Mouse (Mus musculus): Measurements from ENCODE around the gene Wfdc1. TPM values are rescaled to one million over a fixed set of nuclear protein-coding genes. Genes with fewer than 3 reads are reported as not detected.

Wfdc1 gene
- polyA plus RNA-seq, 1 experiment from 2014 or later = 1.3 TPM

DNA sequence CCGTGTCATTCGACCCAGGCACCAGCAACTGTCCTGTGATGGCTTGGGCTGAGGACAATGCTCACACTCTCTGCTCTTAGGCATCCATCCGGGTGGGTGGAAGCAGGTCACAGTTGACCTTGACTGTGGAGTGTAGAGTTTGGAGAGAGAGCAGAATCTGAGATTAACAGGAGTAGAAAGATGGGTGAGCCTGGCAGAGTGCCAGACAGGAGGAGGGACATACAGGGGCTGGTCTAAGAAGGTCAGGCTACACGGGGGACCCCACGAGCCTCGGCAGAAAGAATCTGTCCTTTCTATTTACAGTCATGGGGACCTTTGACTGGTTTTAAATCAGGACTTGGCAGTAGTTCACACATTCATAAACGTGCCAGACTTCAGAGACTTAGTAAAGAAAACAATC lies 36.8 kb downstream of the Wfdc1 start:
- Histone ChIP-seq H3K9me3 (no peaks in the 10 kb centered on the region), H3K4me3 (no peak overlapping the region), H3K27ac (no peak overlapping the region), H3K4me1 (peaks cover 39% of the 10 kb centered on the region), H3K27me3 (ENCODE audit: insufficient read depth, poor library complexity, severe bottlenecking) (peaks cover 63% of the 10 kb centered on the region), H3K36me3 (no peaks in the 10 kb centered on the region)
- WGBS = 54% methylated on average over 7 of the region's 7 CpGs
- DNase-seq (ENCODE audit: low spot score) = no peak

DNA sequence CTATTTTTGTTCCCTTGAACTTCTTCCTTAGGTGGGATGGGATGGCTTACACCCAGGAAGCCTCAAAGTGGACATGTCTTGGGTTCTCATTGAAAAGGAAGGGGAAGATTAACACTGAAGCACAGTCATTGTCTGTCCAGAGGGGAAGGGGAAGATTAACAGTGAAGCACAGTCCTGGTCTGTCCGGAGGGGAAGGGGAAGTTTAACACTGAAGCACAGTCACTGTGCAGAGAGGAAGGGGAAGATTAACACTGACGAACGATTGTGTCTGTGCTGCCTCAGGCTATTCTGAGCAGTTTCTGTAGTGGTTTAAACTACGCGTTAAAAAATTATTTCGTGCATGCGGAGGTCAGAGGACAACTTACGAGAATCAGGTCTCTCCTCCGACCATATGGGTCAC lies 41.0 kb downstream of the Wfdc1 start:
- Histone ChIP-seq H3K36me3 (no peaks in the 10 kb centered on the region), H3K4me3 (no peak overlapping the region), H3K4me1 (peaks cover 29% of the 10 kb centered on the region), H3K27me3 (ENCODE audit: insufficient read depth, poor library complexity, severe bottlenecking) (peaks cover 30% of the 10 kb centered on the region), H3K9me3 (no peaks in the 10 kb centered on the region), H3K27ac (no peak overlapping the region)
- WGBS = 89% methylated on average over 9 of the region's 9 CpGs
- no peak for DNase-seq (ENCODE audit: low spot score)

DNA sequence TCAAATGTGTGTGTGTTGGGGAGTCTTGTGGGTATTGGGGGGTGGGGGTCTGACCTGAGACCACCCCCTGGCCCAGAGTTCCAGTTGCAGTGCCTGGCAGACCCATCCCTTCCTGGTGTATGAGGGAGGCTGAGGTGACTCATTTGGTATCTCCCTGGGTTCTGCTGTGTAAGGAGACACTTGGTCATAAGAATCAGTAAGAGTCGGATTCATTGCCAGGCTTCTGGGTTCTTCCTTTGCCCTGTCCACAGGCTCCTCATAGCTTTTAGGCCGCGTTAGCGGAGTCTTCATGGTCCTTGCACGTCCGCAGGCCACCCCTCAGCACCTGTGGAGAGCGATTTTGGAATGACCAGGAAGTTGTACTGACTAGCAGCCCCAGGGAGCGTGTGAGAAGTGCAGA lies 42.3 kb downstream of the Wfdc1 start:
- Histone ChIP-seq H3K9me3 (no peaks in the 10 kb centered on the region), H3K4me3 (no peak overlapping the region), H3K27ac (no peak overlapping the region), H3K27me3 (ENCODE audit: insufficient read depth, poor library complexity, severe bottlenecking) (peaks cover 28% of the 10 kb centered on the region), H3K36me3 (no peaks in the 10 kb centered on the region), H3K4me1 (peaks cover 26% of the 10 kb centered on the region)
- WGBS = 78% methylated on average over 8 of the region's 8 CpGs
- DNase-seq (ENCODE audit: low spot score) = no peak

DNA sequence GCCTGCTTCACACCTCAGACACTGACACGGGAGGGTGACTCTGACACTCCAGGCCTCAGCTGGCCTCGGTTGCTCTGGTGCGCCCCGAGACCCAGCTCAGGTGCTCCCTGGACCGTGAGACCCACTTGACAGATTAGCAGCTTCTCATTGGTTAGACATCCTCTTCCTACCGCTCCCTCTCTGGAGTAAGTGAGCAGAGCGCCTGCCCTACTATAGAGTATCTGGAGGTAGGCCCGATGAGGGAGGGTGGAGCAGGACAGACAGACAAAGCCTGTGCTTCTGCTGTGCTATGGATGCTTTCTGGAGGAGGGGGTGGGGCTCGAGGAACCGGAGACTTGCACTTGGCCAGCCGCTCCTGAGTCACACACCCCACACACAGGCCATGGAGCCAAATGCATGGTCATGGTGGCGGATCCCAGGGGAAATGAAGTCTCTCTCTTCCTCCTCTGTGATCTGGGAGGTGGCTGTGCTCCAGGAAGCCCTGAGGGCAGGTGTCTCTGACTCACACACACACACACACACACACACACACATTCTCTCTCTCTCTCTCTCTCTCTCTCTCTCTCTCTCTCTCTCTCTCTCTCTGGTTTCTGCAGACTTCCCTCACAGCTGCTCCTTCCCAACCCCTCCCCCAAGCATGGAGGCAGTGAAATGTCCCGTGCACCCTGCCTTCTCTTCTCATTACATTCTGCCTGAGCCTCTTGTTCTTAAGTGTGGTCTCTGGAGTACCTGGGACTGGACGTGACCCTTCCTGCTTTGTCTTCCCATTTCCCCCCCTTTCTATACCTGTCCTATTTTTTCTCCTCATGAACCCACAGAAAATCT lies 42.9 kb downstream of the Wfdc1 start:
- Histone ChIP-seq H3K36me3 (no peaks in the 10 kb centered on the region), H3K4me1 (peaks cover 26% of the 10 kb centered on the region), H3K4me3 (no peak overlapping the region), H3K9me3 (no peaks in the 10 kb centered on the region), H3K27ac (peak overlapping the region; percentile 23), H3K27me3 (ENCODE audit: insufficient read depth, poor library complexity, severe bottlenecking) (peaks cover 31% of the 10 kb centered on the region)
- no peak for DNase-seq (ENCODE audit: low spot score)
- WGBS = 61% methylated on average over 14 of the region's 14 CpGs

DNA sequence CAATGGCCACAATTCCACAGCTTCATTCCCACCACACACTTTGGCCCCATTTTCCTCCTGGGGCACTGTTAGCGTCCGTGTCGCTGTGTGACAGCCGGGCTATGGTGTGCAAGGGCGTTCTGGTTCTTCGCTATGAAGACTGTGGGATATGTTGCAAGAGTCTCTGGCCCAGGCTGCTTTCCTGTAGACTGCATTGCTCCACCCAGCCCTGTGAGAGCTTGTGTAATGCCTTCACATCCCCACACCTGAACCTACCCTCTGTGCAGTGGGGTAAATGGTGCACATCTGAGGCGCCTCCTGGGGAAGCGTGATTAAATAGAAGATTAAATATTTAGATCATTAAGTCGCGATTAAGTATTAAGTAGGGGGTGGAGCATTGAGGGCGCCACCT lies 43.5 kb downstream of the Wfdc1 start:
- WGBS = 85% methylated on average over 11 of the region's 11 CpGs
- H3K4me3 ChIP-seq = no peak overlapping the region
- DNase-seq (ENCODE audit: low spot score) = no peak
- H3K36me3 ChIP-seq = no peaks in the 10 kb centered on the region
- 0 out of 2 replicates have a peak overlapping the region, but pooled peaks have one; percentile 23 for H3K27ac ChIP-seq
- peaks cover 26% of the 10 kb centered on the region for H3K4me1 ChIP-seq
- no peaks in the 10 kb centered on the region for H3K9me3 ChIP-seq
- peaks cover 30% of the 10 kb centered on the region for H3K27me3 ChIP-seq (ENCODE audit: insufficient read depth, poor library complexity, severe bottlenecking)

DNA sequence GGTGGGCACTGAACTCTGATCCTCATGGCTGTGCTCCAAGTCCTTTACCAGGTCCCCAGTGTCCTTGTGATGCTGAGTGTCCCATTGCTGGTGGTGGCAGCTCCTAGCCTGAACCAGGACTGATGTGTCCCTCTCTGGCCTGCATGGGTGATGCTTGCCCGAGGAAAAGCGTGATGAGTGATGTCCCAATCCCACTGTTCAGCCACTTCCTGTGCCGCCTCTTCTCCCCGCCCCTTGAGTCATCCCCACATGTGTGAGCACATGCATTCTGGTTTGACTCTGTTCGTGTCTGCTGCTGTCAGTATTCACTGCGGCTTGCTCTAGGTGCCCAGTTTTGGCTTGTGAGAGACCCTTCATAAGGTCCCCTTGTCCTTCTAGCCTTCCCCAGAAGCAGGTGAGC lies 46.1 kb downstream of the Wfdc1 start:
- Histone ChIP-seq H3K9me3 (no peaks in the 10 kb centered on the region), H3K27me3 (ENCODE audit: insufficient read depth, poor library complexity, severe bottlenecking) (peaks cover 21% of the 10 kb centered on the region), H3K4me3 (no peak overlapping the region), H3K4me1 (peaks cover 30% of the 10 kb centered on the region), H3K36me3 (no peaks in the 10 kb centered on the region), H3K27ac (no peak overlapping the region)
- no peak for DNase-seq (ENCODE audit: low spot score)
- WGBS = 66% methylated on average over 6 of the region's 6 CpGs

DNA sequence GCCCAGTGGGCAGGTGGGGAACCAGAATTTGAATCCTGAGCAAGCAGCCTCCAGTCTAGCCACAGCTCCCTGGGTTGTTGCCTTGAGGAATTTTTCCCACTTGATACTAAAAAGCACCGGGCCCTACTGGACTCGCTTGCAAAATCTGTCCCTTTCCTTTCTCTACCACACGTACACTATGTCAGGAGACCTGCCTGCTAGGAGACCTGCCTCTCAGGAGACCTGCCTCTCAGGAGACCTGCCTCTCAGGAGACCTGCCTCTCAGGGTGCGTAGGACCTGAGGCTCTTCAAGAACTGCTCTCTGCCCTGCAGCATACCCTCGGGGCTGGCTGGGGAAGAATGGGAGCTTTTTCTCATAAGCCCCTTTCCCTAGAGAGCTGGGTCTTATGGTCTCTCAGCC lies 47.3 kb downstream of the Wfdc1 start:
- H3K36me3 ChIP-seq = no peaks in the 10 kb centered on the region
- no peak overlapping the region for H3K27ac ChIP-seq
- H3K4me1 ChIP-seq = peaks cover 35% of the 10 kb centered on the region
- H3K9me3 ChIP-seq = no peaks in the 10 kb centered on the region
- DNase-seq (ENCODE audit: low spot score) = no peak
- WGBS = 82% methylated on average over 5 of the region's 5 CpGs
- peaks cover 21% of the 10 kb centered on the region for H3K27me3 ChIP-seq (ENCODE audit: insufficient read depth, poor library complexity, severe bottlenecking)
- no peak overlapping the region for H3K4me3 ChIP-seq

DNA sequence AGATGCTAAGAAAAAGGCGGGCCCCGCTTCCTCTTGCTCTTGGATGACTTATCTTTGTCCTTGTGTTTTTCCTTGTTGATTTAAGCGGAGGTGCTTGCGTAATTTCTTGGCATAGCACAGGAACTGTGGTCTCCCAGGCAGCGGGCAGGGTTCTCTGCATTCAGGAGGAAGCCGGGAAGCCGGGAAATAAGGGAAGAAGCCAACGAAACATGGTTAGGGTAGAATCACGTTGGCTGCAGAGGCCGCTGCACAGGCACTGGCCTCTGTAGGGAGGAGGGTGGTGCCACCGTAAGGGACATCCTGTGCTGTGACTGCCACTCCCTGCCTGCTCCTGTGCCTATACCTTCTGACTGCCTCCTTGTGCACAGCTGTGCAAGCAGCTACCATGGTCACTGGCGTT lies 49.1 kb downstream of the Wfdc1 start:
- H3K4me1 ChIP-seq = peaks cover 30% of the 10 kb centered on the region
- H3K27ac ChIP-seq = peak overlapping the region; percentile 49; the same call in 1 of the 2 replicates
- no peak overlapping the region for H3K4me3 ChIP-seq
- 60% methylated on average over 12 of the region's 12 CpGs for WGBS
- DNase-seq (ENCODE audit: low spot score) = no peak
- H3K9me3 ChIP-seq = no peaks in the 10 kb centered on the region
- H3K27me3 ChIP-seq (ENCODE audit: insufficient read depth, poor library complexity, severe bottlenecking) = peaks cover 21% of the 10 kb centered on the region
- no peaks in the 10 kb centered on the region for H3K36me3 ChIP-seq

DNA sequence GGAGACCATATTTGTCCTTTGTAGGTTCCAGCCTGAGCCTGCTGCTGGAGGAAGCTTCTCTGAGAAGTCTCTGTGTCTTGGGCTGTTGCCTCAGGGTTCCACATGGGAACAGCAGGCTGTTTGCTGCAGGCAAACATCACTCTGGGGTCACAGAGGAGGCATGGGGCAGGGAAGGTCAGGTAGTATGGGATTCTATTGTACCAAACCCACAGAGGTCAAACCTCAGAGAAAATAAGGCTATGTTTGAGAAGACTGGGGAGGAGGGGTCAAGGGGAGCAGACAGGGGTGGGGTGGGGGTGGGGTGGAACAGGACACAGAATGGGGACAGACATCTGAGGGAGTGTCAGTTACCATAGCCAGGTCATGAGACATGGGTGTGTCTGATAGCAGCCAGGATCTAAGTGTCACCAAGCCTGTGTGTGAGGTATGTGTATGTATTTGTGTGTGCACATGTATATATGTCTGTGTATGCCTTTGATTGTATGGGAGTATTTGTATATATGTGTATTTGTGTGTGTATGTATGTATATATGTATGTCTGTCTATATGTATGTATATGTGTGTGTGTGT lies 50.6 kb downstream of the Wfdc1 start:
- H3K27ac ChIP-seq = peak overlapping the region; percentile 56
- peaks cover 15% of the 10 kb centered on the region; the same call in 1 of the 2 replicates for H3K27me3 ChIP-seq (ENCODE audit: insufficient read depth, poor library complexity, severe bottlenecking)
- peaks cover 36% of the 10 kb centered on the region for H3K4me1 ChIP-seq
- no peaks in the 10 kb centered on the region for H3K9me3 ChIP-seq
- no peak for DNase-seq (ENCODE audit: low spot score)
- H3K36me3 ChIP-seq = no peaks in the 10 kb centered on the region
- no peak overlapping the region for H3K4me3 ChIP-seq

DNA sequence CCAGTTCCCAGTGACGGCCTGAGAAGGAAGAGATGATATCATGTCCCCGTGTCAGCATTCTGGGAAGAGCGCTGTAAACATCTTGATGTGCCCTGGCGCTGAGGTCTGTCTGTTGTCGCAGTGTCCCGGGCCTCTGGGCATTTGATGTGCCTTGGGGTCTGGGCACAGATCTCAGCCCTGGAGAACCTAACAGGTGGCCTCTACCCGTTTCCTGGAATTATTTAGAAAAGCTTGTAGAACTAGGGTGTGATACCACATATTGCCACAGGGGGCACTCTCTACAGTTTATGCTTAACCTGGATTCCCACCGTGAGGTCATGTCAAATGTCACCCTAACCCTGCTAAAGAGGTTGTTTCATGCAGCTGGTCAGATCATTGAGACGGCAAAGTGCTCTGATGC lies 51.6 kb downstream of the Wfdc1 start:
- H3K27ac ChIP-seq = no peak overlapping the region
- H3K9me3 ChIP-seq = no peaks in the 10 kb centered on the region
- WGBS = 58% methylated on average over 9 of the region's 9 CpGs
- H3K4me1 ChIP-seq = peaks cover 41% of the 10 kb centered on the region
- peaks cover 11% of the 10 kb centered on the region; the same call in 1 of the 2 replicates for H3K27me3 ChIP-seq (ENCODE audit: insufficient read depth, poor library complexity, severe bottlenecking)
- DNase-seq (ENCODE audit: low spot score) = no peak
- H3K4me3 ChIP-seq = no peak overlapping the region
- H3K36me3 ChIP-seq = no peaks in the 10 kb centered on the region

DNA sequence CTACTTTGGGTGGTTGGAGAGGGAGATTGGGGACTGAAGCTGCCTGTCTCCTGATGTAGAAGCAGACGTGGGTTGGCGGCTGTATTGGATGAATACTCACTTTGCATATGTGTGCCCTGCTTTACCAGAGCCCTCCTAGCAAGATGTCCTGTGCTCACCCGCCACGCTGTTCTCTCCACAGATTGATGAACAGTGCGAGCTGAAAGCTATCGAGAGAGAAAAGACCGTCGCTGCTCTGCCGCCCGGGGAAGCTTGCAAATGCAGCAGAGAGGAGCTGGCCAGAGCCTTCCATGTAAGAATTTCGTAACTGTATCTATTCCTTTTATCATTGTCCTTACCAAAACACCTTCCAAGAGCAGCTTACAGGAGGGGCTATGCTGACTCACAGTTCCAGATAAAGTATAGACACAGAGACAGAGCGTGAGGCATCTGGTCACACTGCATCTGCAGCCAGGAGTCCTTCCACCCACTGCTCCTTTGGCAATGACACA lies 52.9 kb downstream of the Wfdc1 start:
- WGBS = 62% methylated on average over 12 of the region's 12 CpGs
- Histone ChIP-seq H3K27ac (no peak overlapping the region), H3K9me3 (no peaks in the 10 kb centered on the region), H3K4me1 (peaks cover 54% of the 10 kb centered on the region), H3K27me3 (ENCODE audit: insufficient read depth, poor library complexity, severe bottlenecking) (peaks cover 5% of the 10 kb centered on the region; the same call in 1 of the 2 replicates), H3K36me3 (no peaks in the 10 kb centered on the region), H3K4me3 (no peak overlapping the region)
- no peak for DNase-seq (ENCODE audit: low spot score)

DNA sequence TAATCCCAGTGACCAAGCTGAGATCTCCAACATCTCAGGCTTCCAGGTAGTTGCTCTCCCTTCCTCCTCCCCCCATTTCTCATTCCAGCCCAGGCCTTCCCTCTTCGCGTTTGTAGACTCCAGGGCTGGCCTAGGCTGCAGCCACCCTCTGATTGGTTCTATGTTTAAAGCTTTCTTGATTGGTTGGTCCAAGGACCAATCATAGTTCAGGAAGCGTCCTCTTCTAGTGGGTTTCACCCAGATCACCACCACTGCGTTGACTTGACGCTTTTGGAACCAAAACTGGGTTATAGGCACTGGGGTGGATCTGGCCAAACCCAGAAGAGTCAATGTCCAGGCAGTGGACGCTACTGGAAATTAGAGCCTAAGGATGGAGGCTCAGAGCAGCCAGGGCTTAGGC lies 56.2 kb downstream of the Wfdc1 start:
- no peak for DNase-seq (ENCODE audit: low spot score)
- H3K4me1 ChIP-seq = peaks cover 56% of the 10 kb centered on the region
- H3K27me3 ChIP-seq (ENCODE audit: insufficient read depth, poor library complexity, severe bottlenecking) = no peaks in the 10 kb centered on the region; the same call in 1 of the 2 replicates
- WGBS = 51% methylated on average over 6 of the region's 6 CpGs
- no peaks in the 10 kb centered on the region for H3K9me3 ChIP-seq
- H3K27ac ChIP-seq = peak overlapping the region; percentile 8; the same call in 1 of the 2 replicates
- H3K4me3 ChIP-seq = no peak overlapping the region
- H3K36me3 ChIP-seq = no peaks in the 10 kb centered on the region

DNA sequence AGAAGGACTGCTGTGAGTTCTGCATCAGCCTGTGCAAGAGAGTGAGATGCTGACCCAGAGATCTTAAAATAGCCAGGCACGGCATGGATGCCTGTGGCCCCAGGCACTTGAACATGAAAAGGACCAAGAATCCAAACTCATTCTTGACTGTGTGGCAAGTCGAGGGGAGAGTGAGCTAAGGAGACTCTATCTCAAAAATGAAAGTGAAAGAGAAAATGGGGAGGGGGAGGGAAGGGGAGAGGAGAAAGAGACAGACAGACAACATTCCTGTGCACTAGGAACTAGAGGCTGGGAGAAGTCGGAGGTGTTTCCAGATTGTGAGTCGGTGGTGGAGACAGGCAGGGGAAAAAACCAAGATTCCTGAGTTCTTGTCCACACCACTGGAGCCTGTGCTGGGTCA lies 57.5 kb downstream of the Wfdc1 start:
- 27% methylated on average over 4 of the region's 4 CpGs for WGBS
- Histone ChIP-seq H3K27me3 (ENCODE audit: insufficient read depth, poor library complexity, severe bottlenecking) (no peaks in the 10 kb centered on the region; the same call in 1 of the 2 replicates), H3K4me3 (peak overlapping the region; percentile 32), H3K4me1 (peaks cover 55% of the 10 kb centered on the region), H3K36me3 (no peaks in the 10 kb centered on the region), H3K9me3 (no peaks in the 10 kb centered on the region), H3K27ac (peak overlapping the region; percentile 68)
- DNase-seq (ENCODE audit: low spot score) = no peak
